Mouse (Mus musculus): ENCODE data around the gene Cldn16. TPM values are rescaled to one million over a fixed set of nuclear protein-coding genes. Genes with fewer than 3 reads are reported as not detected.

Gene Cldn16
- not detected for polyA plus RNA-seq (2015; fragmentation: Illumina TruSeq; extraction: RNeasy Lipid Tissue Mini Kit (QIAGEN cat#74804); ENCODE audit: insufficient read depth, low replicate concordance)

DNA sequence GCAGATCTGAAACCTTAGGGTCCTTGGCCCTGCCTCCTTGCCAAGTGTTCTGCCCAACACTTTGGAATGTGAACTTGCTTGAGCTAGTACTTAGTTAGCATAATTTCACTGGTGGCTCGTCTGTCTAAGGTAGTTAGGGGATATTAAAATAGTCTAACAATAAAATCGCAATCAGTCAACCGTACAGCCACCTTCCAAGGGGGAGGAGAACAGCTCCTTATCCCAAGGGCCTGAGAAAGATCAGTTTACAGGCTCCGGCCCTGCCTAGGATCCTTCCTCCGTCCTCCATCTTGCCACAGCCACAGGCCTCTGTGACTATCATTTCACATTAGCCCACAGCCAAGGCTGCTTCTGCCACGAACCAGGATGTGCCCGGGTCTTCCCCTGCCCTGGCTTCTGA, at the start of gene Cldn16:
Gene Cldn16 (plus strand): TSS at position 301 of the 400 bp plus-strand sequence.

DNA sequence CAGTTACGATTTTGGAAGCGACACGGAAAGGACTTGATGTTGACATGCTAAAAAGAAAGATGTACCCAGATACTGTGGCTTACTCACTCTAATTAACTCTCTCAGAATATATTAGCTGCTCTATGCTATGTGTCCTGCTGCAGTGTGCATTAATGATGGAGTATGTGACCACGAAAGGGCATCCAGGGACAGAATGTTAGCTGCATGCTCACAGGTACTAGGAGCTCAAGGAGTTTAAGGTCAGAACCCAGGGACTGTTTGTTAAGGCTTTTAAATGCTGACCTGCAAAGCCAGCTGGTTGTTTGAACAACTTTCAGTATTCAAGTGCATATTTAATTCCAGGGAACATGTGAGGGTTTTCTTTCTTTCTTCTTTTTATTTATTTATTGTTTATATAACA, 63.7 kb downstream of the Cldn16 start, which contains the start of gene Tmem207:
Gene Tmem207 (minus strand): TSS at position 101 of the 400 bp plus-strand sequence.

Other genes with a start within 250 kb of the Cldn16 start
- 1.1 TPM for gene Cldn1, start 91.3 kb upstream of the Cldn16 start, polyA plus RNA-seq (2015; fragmentation: Illumina TruSeq; extraction: RNeasy Lipid Tissue Mini Kit (QIAGEN cat#74804); ENCODE audit: insufficient read depth, low replicate concordance)
- gene Tmem207, start 63.6 kb downstream of the Cldn16 start, polyA plus RNA-seq (2015; fragmentation: Illumina TruSeq; extraction: RNeasy Lipid Tissue Mini Kit (QIAGEN cat#74804); ENCODE audit: insufficient read depth, low replicate concordance): not detected
- 8.6 TPM for gene Il1rap, start 118.6 kb downstream of the Cldn16 start, polyA plus RNA-seq (2015; fragmentation: Illumina TruSeq; extraction: RNeasy Lipid Tissue Mini Kit (QIAGEN cat#74804); ENCODE audit: insufficient read depth, low replicate concordance)

Measured in spleen, adult 10 weeks (tissue).